In genomic region chr12:104919247-104919646, GRCm38 (mm10) we compare ENCODE assay signal across 26 mouse cellular contexts. TPM values are rescaled to one million over a fixed set of nuclear protein-coding genes. Genes with fewer than 3 reads are reported as not detected.
DNase-seq lines count a peak whose midpoint lies in the region; ATAC-seq and TF ChIP-seq lines count a peak whose summit lies in the region.
"Had no signal": no experiment of that assay in that cellular context is flagged by ENCODE, and none has a peak within 500 bp of the region (broad histone marks: within the 10 kb centered on the region; RNA-seq: fewer than 3 reads in every experiment).

No protein-coding gene starts in this region.

- H3K9me3 ChIP-seq in embryonic facial prominence, embryonic 14.5 days (ENCODE audit: control insufficient read depth, low read length): no peaks in the 10 kb centered on the region
- H3K9me3 ChIP-seq in limb, embryonic 14.5 days (ENCODE audit: control insufficient read depth, low read length): no peaks in the 10 kb centered on the region
- H3K9me3 ChIP-seq: forebrain, embryonic 15.5 days; heart, embryonic 12.5 days; heart, embryonic 15.5 days; hindbrain, embryonic 13.5 days had no signal

- no peak for TF ChIP-seq POLR2A in limb, embryonic 14.5 days (IDR thresholded peaks at IDR 0.05; ENCODE audit: borderline replicate concordance, extremely low read depth, insufficient read depth, insufficient read length)

- no peak overlapping the region for H3K9ac ChIP-seq in embryonic facial prominence, embryonic 14.5 days (ENCODE audit: low read depth, low read length)
- H3K9ac ChIP-seq in limb, embryonic 14.5 days (ENCODE audit: low read depth, low read length, severe bottlenecking): no peak overlapping the region
- H3K9ac ChIP-seq: forebrain, embryonic 15.5 days; heart, embryonic 12.5 days; heart, embryonic 15.5 days; hindbrain, embryonic 13.5 days; intestine, embryonic 15.5 days had no signal

- no peak overlapping the region for H3K4me3 ChIP-seq in embryonic facial prominence, embryonic 14.5 days (ENCODE audit: low read depth, low read length)
- no peak overlapping the region for H3K4me3 ChIP-seq in limb, embryonic 14.5 days (replicated peaks; ENCODE audit: low read length)
- H3K4me3 ChIP-seq: forebrain, embryonic 15.5 days; heart, embryonic 12.5 days; heart, embryonic 15.5 days; hindbrain, embryonic 10.5 days; hindbrain, embryonic 13.5 days; intestine, embryonic 15.5 days had no signal

- 41% methylated on average over 2 of the region's 2 CpGs for WGBS in embryonic facial prominence, embryonic 14.5 days
- 60% methylated on average over 2 of the region's 2 CpGs for WGBS in limb, embryonic 14.5 days

- DNase-seq in 3134 (ENCODE audit: extremely low read depth, insufficient read length, low spot score) (peak; percentile 36), 3T3-L1 (ENCODE audit: low read depth, low spot score) (peak; percentile 85)
- DNase-seq in embryonic facial prominence, embryonic 14.5 days (ENCODE audit: low spot score): peak; percentile 29
- peak; percentile 9 for DNase-seq in limb, embryonic 14.5 days (ENCODE audit: low spot score)
- DNase-seq in ovary, postnatal 14 days (ENCODE audit: low spot score): no peak
- DNase-seq: adrenal gland, adult 2 months; adrenal gland, postnatal 14 days; B cell, adult 2 months; cerebellum, adult 11 months; cerebellum, adult 8-10 months; cerebellum, postnatal 10 days; cerebellum, postnatal 36 days; embryo, embryonic 11 days; gastrocnemius, postnatal 25 days; heart, adult 18-20 months; heart, postnatal 10 days; heart, postnatal 36 days; kidney, adult 11 months had no signal

- no peak for ATAC-seq in embryonic facial prominence, embryonic 14.5 days (ENCODE audit: low read depth)
- peak; percentile 21; the same call in 1 of the 2 replicates for ATAC-seq in limb, embryonic 14.5 days (ENCODE audit: low FRiP score, low read depth)
- no peak for ATAC-seq in CD4-positive, CD25-positive, alpha-beta regulatory T cell, adult 4 months
- ATAC-seq: forebrain, embryonic 15.5 days; hindbrain, embryonic 16.5 days; intestine, embryonic 15.5 days had no signal

- H3K36me3 ChIP-seq in embryonic facial prominence, embryonic 14.5 days (ENCODE audit: control insufficient read depth, insufficient read depth, low read length): no peaks in the 10 kb centered on the region
- no peaks in the 10 kb centered on the region for H3K36me3 ChIP-seq in limb, embryonic 14.5 days (ENCODE audit: control insufficient read depth, insufficient read depth, low read length)
- H3K36me3 ChIP-seq: forebrain, embryonic 15.5 days; heart, embryonic 12.5 days; heart, embryonic 15.5 days; hindbrain, embryonic 10.5 days; hindbrain, embryonic 13.5 days; intestine, embryonic 15.5 days had no signal

- no peak overlapping the region for H3K4me2 ChIP-seq in embryonic facial prominence, embryonic 14.5 days (ENCODE audit: low read depth, low read length)
- no peak overlapping the region for H3K4me2 ChIP-seq in limb, embryonic 14.5 days (replicated peaks; ENCODE audit: low read depth, low read length, severe bottlenecking)
- H3K4me2 ChIP-seq: forebrain, embryonic 15.5 days; heart, embryonic 12.5 days; heart, embryonic 15.5 days; hindbrain, embryonic 13.5 days; intestine, embryonic 15.5 days had no signal

- H3K27me3 ChIP-seq in embryonic facial prominence, embryonic 14.5 days (replicated peaks; ENCODE audit: control insufficient read depth, insufficient read depth, low read length): no peaks in the 10 kb centered on the region
- H3K27me3 ChIP-seq in limb, embryonic 14.5 days (ENCODE audit: control insufficient read depth, insufficient read depth, low read length): no peaks in the 10 kb centered on the region
- H3K27me3 ChIP-seq: forebrain, embryonic 15.5 days; heart, embryonic 12.5 days; heart, embryonic 15.5 days; intestine, embryonic 15.5 days had no signal

- H3K4me1 ChIP-seq in embryonic facial prominence, embryonic 14.5 days (ENCODE audit: control insufficient read depth, insufficient read depth, low read length): peaks cover 11% of the 10 kb centered on the region; the same call in 1 of the 2 replicates
- H3K4me1 ChIP-seq in limb, embryonic 14.5 days (ENCODE audit: control insufficient read depth, insufficient read depth, low read length): peaks cover 13% of the 10 kb centered on the region
- H3K4me1 ChIP-seq: heart, embryonic 12.5 days; heart, embryonic 15.5 days had no signal

- no peak overlapping the region for H3K27ac ChIP-seq in embryonic facial prominence, embryonic 14.5 days (replicated peaks; ENCODE audit: low read depth, low read length)
- no peak overlapping the region for H3K27ac ChIP-seq in limb, embryonic 14.5 days (replicated peaks; ENCODE audit: low read depth, low read length)
- H3K27ac ChIP-seq: forebrain, embryonic 15.5 days; heart, embryonic 15.5 days; hindbrain, embryonic 10.5 days; hindbrain, embryonic 13.5 days; intestine, embryonic 15.5 days had no signal

RNA-seq across cellular contexts. Expression of gene Clmn, which starts 54.4 kb away (rescaled TPM):
- 2.4 and 3.2 TPM in 2 replicates for polyA plus RNA-seq in embryonic facial prominence, embryonic 14.5 days (2014; fragmentation: Nextera tagmentation; extraction: Ambion mirVana)
- polyA plus RNA-seq in limb, embryonic 14.5 days (2012; rRNA removed): 8.1 and 9.0 TPM in 2 replicates
- polyA plus RNA-seq in limb, embryonic 14.5 days (2014; fragmentation: Nextera tagmentation; extraction: Ambion mirVana): 2.9 and 3.9 TPM in 2 replicates
- polyA plus RNA-seq in CD4-positive, CD25-positive, alpha-beta regulatory T cell, adult 4 months (2017; shearing (Covaris generic)): not detected
